Mouse (Mus musculus): ENCODE measurements around the gene Il19.

- TF ChIP-seq GATA1 (IDR thresholded peaks at IDR 0.05; ENCODE audit: borderline replicate concordance, low read length) (no peak), FLI1 (IDR thresholded peaks at IDR 0.05; ENCODE audit: low read length) (no peak)
These were observed 7.0 kb upstream of the Il19 start for GRCm38 (mm10) chr1:130946920-130947319.
